Mouse (Mus musculus) kidney, adult 2 months (tissue): Measurements from ENCODE around the gene E130308A19Rik. TPM values are rescaled to one million over a fixed set of nuclear protein-coding genes. Genes with fewer than 3 reads are reported as not detected.

Experiments used
- DNase-seq: peaks from one replicate; pipeline ENCODE4 v3.0.0; 2021
- H3K27ac ChIP-seq: fragments of 200-500 bp; 2 replicates; pipeline ENCODE4 v1.5.1; 2012; ENCODE audit warnings: low read depth, low read length, control low read depth, inconsistent platforms; ENCODE audit not compliant: insufficient read depth
- H3K27me3 ChIP-seq: fragments of 200-500 bp; replicated peaks from 2 replicates; pipeline ENCODE4 v1.6.1; 2012; ENCODE audit warnings: mild to moderate bottlenecking, moderate library complexity, low read length, inconsistent platforms; ENCODE audit not compliant: control insufficient read depth, insufficient read depth
- H3K36me3 ChIP-seq: fragments of 200-500 bp; 2 replicates; pipeline ENCODE4 v1.6.1; 2012; ENCODE audit warnings: mild to moderate bottlenecking, moderate library complexity, low read length, inconsistent platforms; ENCODE audit not compliant: control insufficient read depth, insufficient read depth
- H3K4me1 ChIP-seq: fragments of 200-500 bp; 2 replicates; pipeline ENCODE4 v1.6.1; 2011; ENCODE audit warnings: low read length; ENCODE audit not compliant: control insufficient read depth, insufficient read depth
- H3K4me3 ChIP-seq: fragments of 200-500 bp; 2 replicates; pipeline ENCODE4 v1.5.1; 2011; ENCODE audit warnings: mild to moderate bottlenecking, low read depth, low read length, control low read depth; ENCODE audit not compliant: insufficient read depth
- CTCF ChIP-seq: fragments of 200-500 bp; conservative IDR thresholded peaks from 2 replicates; pipeline ENCODE4 v1.5.1; 2011; ENCODE audit warnings: low read depth, mild to moderate bottlenecking, control low read depth, low read length, moderate library complexity, mixed read lengths; ENCODE audit not compliant: insufficient read depth, insufficient read length
- POLR2A ChIP-seq: fragments of 200-500 bp; IDR thresholded peaks from one replicate; pipeline ENCODE4 v1.6.1; 2011; ENCODE audit warnings: low read depth, low read length, control low read depth
- WGBS: fragments of 180-500 bp; shearing (Covaris S2); methylation state at CpG from one replicate; pipeline ENCODE4 v1.1.7; 2018; 5-methylcytosine and 5-hydroxymethylcytosine counted together
- polyA plus RNA-seq: library from polyadenylated mRNA; depleted of rRNA; stranded (reverse); fragments of >200 nt; gene quantifications from 2 replicates; pipeline ENCODE4 v1.2.3, GENCODE M21; 2012

E130308A19Rik gene
- polyA plus RNA-seq, 1 experiment = 9.6 TPM

DNA sequence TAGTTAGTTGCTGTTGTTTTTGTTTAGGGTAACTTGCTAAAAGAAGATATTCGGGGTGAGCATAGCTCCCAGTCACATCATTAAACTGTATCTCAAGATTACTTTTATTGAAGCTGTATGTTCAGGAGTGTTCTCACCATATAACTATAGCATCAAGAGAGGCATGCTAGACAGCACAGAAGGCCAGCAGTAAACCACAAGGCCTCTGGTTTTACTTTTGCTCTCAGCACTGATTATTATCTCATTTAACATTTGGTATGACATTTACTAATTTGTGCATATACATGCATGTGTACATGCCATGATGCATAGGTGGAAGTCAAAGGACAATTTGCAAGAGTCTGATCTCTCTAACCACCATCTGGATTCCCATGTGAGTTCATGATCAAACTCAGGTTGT is 43.1 kb downstream of the E130308A19Rik start:
- Histone ChIP-seq H3K4me3 (no peak overlapping the region), H3K4me1 (no peaks in the 10 kb centered on the region), H3K27me3 (no peaks in the 10 kb centered on the region), H3K36me3 (no peaks in the 10 kb centered on the region), H3K27ac (no peak overlapping the region)
- DNase-seq = no peak
- TF ChIP-seq POLR2A (no peak), CTCF (no peak)
- 90% methylated on average over 1 of the region's 1 CpGs for WGBS

DNA sequence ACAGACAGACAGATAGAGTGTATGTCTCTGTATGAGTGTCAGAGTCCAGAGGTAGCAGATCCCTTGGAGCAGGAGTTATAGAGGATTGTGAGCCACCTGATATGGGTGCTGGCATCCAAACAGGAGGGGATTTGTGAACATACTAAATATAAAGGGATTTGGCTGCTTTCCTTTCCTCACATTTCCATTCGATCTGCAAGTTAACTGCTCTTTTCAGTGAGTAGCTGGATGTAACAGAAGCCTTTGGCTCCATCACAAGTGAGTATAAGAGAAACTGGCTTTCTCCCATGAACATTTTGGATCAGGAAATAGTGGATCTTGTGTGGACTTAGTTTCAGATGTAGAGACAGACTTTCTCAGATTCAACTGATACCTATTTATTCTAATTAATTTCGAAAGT is 44.0 kb downstream of the E130308A19Rik start:
- Histone ChIP-seq H3K36me3 (no peaks in the 10 kb centered on the region), H3K4me3 (no peak overlapping the region), H3K27me3 (no peaks in the 10 kb centered on the region), H3K27ac (no peak overlapping the region), H3K4me1 (no peaks in the 10 kb centered on the region)
- 66% methylated on average over 2 of the region's 2 CpGs for WGBS
- no peak for DNase-seq
- TF ChIP-seq POLR2A = no peak
- TF ChIP-seq CTCF = no peak

DNA sequence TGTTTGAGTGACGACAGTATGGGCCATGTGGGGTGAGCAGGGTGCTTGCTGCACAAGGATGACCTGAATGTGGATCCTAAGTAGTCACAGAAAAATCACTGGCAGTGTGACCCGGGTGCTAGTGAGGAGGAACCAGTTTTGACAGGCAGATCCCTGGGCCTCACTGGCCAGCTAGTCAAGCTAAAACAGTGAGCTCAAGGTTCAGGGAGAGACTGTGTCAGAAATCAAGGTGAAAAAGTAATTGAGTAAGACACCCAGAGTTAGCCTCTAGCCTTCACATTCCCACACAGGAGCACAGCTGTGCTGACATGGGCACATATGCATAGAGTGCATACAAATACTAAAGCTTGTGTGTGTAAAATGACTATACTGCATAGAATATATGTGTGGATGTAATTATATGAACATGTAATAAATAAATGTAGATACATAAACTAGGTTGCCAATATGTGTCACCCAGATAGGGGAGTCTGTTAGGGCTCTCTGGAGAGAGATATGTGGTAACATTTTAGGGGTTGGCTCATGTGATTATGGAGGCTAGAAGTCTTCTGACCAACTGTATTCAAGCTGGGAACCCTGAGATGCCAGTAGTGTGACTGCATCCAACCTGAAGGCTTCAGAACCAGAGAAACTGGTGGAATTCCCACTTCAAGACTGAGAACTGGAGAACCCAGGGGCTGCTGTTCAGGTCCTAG is 47.6 kb downstream of the E130308A19Rik start:
- H3K36me3 ChIP-seq = no peaks in the 10 kb centered on the region
- no peak for TF ChIP-seq CTCF
- no peak for TF ChIP-seq POLR2A
- DNase-seq = peak; percentile 32
- no peak overlapping the region for H3K4me3 ChIP-seq
- H3K27me3 ChIP-seq = no peaks in the 10 kb centered on the region
- WGBS = 58% methylated on average over 2 of the region's 2 CpGs
- no peak overlapping the region for H3K27ac ChIP-seq
- no peaks in the 10 kb centered on the region for H3K4me1 ChIP-seq

DNA sequence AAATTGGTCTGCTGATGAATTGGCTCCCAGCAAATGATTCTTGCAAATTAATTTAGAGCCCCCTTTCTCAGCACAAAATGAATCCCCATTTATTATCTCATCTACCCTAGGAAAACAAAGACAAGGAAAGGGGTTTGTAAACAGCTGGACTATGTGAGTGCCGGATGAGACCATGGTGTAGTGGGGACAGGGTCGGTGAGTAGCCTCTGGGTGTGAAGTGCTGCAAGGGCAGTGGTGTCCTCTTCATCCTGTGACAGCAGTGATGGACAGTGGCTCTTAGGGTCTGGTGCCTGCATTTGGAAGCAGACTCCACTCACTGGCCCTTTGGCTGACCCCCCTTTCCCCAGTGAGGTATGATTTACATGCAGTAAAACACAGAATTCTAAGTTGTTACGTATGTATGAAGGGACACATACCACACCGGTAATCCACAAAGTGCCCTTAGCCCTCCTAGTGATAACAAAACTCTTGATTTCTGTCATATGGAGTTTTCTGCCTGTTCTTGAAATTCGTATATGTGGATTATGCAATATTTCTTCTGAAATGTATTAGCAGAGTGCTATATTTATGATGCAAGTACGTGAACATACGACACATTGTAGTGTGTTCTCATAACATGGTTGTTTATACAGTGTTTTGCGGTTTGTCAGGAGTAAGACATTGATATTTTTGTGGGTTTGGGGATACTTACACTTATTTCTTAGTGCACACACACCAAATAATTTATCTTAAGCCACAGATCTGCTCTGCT is 49.1 kb downstream of the E130308A19Rik start:
- DNase-seq = no peak
- Histone ChIP-seq H3K36me3 (no peaks in the 10 kb centered on the region), H3K4me3 (no peak overlapping the region), H3K27me3 (no peaks in the 10 kb centered on the region), H3K27ac (no peak overlapping the region), H3K4me1 (no peaks in the 10 kb centered on the region)
- TF ChIP-seq CTCF (no peak), POLR2A (no peak)
- WGBS = 80% methylated on average over 8 of the region's 8 CpGs

DNA sequence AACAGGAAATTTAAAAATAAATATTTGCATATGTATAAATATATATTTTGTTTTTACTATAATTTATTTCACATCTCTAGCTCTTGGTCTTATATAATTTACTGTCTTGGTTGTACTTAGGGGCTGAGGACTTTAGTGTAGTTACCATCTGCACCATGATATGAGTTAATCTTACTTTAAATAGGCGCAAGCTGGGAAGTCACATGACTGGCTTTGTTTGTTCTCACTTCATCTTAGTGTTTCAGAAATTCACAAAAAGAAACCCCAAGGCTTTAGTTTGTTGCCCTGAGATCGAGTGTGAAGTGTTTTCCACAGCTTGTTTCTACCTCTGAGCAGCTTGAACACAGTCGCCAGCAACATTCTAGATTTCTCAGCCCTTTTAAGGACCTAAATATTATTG is 49.7 kb downstream of the E130308A19Rik start:
- Histone ChIP-seq H3K27me3 (no peaks in the 10 kb centered on the region), H3K36me3 (no peaks in the 10 kb centered on the region), H3K27ac (no peak overlapping the region), H3K4me3 (no peak overlapping the region), H3K4me1 (0 out of 2 replicates have a peak, but pooled peaks cover 4% of the 10 kb centered on the region)
- TF ChIP-seq CTCF (no peak), POLR2A (no peak)
- WGBS = 83% methylated on average over 3 of the region's 3 CpGs
- no peak for DNase-seq

DNA sequence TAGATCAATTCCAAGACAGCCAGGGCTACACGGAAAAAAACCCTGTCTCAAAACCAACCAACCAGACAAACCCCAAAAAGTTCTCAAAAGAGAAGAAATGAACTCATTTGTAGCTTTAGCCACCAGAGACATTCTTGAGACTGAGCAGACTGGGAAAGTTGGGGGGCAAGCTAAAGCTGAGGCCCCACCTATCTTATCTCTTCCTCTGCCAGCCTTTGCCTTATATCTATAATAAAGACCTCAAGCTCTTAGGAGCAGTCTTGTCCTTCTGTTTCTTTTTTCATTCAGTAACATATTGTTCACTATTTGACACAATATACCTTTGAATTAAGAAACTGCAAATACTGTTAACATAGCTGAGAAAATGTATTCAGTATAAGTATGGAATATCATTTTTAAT is 55.4 kb downstream of the E130308A19Rik start:
- Histone ChIP-seq H3K36me3 (no peaks in the 10 kb centered on the region), H3K4me1 (0 out of 2 replicates have a peak, but pooled peaks cover 4% of the 10 kb centered on the region), H3K27me3 (no peaks in the 10 kb centered on the region), H3K27ac (no peak overlapping the region), H3K4me3 (no peak overlapping the region)
- TF ChIP-seq POLR2A = no peak
- no peak for TF ChIP-seq CTCF
- no peak for DNase-seq
- 89% methylated on average over 1 of the region's 1 CpGs for WGBS

DNA sequence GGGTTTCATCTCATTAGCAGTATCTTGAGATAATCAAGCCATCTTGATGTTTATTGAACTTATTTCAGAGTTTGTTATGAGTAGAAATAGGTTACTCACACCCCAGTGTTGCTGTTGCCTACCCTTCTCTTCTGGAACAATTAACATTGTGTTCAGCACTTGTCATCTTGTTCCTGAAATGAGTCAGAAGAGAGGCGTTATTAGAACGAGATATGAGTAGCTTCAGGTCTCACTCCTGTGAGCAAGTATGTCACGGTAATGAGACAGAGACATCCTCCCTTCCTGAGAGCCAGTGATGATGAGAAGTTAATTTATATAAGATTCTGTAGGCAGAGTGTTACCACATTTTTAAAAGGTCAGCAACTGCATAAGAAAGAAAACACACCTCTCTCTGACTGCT is 56.5 kb downstream of the E130308A19Rik start:
- 57% methylated on average over 3 of the region's 3 CpGs for WGBS
- H3K4me3 ChIP-seq = no peak overlapping the region
- H3K27ac ChIP-seq = no peak overlapping the region
- TF ChIP-seq POLR2A (no peak), CTCF (no peak)
- 0 out of 2 replicates have a peak, but pooled peaks cover 4% of the 10 kb centered on the region for H3K4me1 ChIP-seq
- H3K36me3 ChIP-seq = no peaks in the 10 kb centered on the region
- DNase-seq = no peak
- no peaks in the 10 kb centered on the region for H3K27me3 ChIP-seq
